Mouse (Mus musculus): Measurements from ENCODE around the gene Ptov1. TPM values are rescaled to one million over a fixed set of nuclear protein-coding genes. Genes with fewer than 3 reads are reported as not detected.
A peak's percentile ranks its signal among the peaks of the same experiment; 100 is the strongest.

Gene Ptov1
- polyA plus RNA-seq, 1 experiment from 2014 or later, result 310 TPM

DNA sequence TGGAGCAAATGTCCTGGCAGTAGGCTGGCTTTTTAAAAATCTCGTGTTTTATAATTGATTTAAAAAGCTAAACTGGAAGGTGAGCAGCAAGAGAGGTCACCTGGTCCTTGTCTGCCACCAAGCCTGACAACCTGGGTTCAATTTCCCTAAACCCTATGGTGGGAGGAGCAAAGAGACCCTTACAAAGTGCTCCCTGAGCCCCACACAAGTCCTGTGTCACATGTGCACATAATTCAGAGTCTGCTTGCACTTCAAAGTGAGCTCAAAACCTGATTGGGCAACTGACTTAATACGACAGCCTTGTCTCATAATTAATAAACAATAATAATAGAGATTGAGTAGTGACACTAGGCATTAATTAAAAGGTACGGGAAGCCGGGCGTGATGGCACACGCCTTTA, 1.0 kb upstream of the Ptov1 start:
- H3K27me3 ChIP-seq (ENCODE audit: control insufficient read depth, insufficient read depth, low read length), result no peaks in the 10 kb centered on the region
- peak overlapping the region; percentile 97 for H3K9ac ChIP-seq (ENCODE audit: low read length)
- peak overlapping the region in 1 of 2 experiments; percentile 77; a peak in 2 of 4 replicates for H3K4me3 ChIP-seq (ENCODE audit: control insufficient read depth in 1 of 2, insufficient read depth in 1 of 2, low read depth in 1 of 2, low read length in 2 of 2)
- no peak for ATAC-seq (ENCODE audit: insufficient number of reproducible peaks, insufficient read depth, low FRiP score, low read depth)
- WGBS, result 83% methylated on average over 6 of the region's 6 CpGs
- H3K27ac ChIP-seq (replicated peaks in 1 of 2; ENCODE audit: control insufficient read depth in 1 of 2, insufficient read depth in 1 of 2, low read depth in 2 of 2, low read length in 2 of 2), result peak overlapping the region; percentile 83 to 100
- H3K4me2 ChIP-seq (ENCODE audit: low read length), result peak overlapping the region; percentile 92
- peaks cover 31 to 52% of the 10 kb centered on the region in 2 experiments for H3K4me1 ChIP-seq (ENCODE audit: control insufficient read depth in 2 of 2, insufficient read depth in 2 of 2, low read length in 2 of 2)
- H3K36me3 ChIP-seq (ENCODE audit: control insufficient read depth, insufficient read depth, low read length), result peaks cover 11% of the 10 kb centered on the region; the same call in 1 of the 2 replicates
- no peaks in the 10 kb centered on the region for H3K9me3 ChIP-seq (ENCODE audit: control insufficient read depth, low read length)

- H3K4me2 ChIP-seq (ENCODE audit: low read length), result peak overlapping the region; percentile 92
- ATAC-seq (ENCODE audit: insufficient number of reproducible peaks, insufficient read depth, low FRiP score, low read depth), result peak; percentile 48
- no peaks in the 10 kb centered on the region for H3K9me3 ChIP-seq (ENCODE audit: control insufficient read depth, low read length)
- peak overlapping the region; percentile 97 for H3K9ac ChIP-seq (ENCODE audit: low read length)
- peak overlapping the region; percentile 96 to 100 for H3K27ac ChIP-seq (replicated peaks in 1 of 2; ENCODE audit: control insufficient read depth in 1 of 2, insufficient read depth in 1 of 2, low read depth in 2 of 2, low read length in 2 of 2)
- peaks cover 26% of the 10 kb centered on the region for H3K36me3 ChIP-seq (ENCODE audit: control insufficient read depth, insufficient read depth, low read length)
- H3K4me1 ChIP-seq (ENCODE audit: control insufficient read depth in 2 of 2, insufficient read depth in 2 of 2, low read length in 2 of 2), result peaks cover 43 to 67% of the 10 kb centered on the region in 2 experiments
- peak overlapping the region; percentile 77 to 95 for H3K4me3 ChIP-seq (ENCODE audit: control insufficient read depth in 1 of 2, insufficient read depth in 1 of 2, low read depth in 1 of 2, low read length in 2 of 2)
- WGBS, result under 1% methylated on average over 99 of the region's 108 CpGs
- no peaks in the 10 kb centered on the region for H3K27me3 ChIP-seq (ENCODE audit: control insufficient read depth, insufficient read depth, low read length)
Measured at GRCm38 (mm10) chr7:44868919-44869696, 480 bp downstream of the Ptov1 start.

GRCm38 (mm10) chr7:44868465-44868864, 1.1 kb downstream of the Ptov1 start:
- H3K4me3 ChIP-seq (ENCODE audit: control insufficient read depth in 1 of 2, insufficient read depth in 1 of 2, low read depth in 1 of 2, low read length in 2 of 2), result peak overlapping the region; percentile 77 to 95
- peaks cover 43 to 66% of the 10 kb centered on the region in 2 experiments for H3K4me1 ChIP-seq (ENCODE audit: control insufficient read depth in 2 of 2, insufficient read depth in 2 of 2, low read length in 2 of 2)
- H3K27me3 ChIP-seq (ENCODE audit: control insufficient read depth, insufficient read depth, low read length), result no peaks in the 10 kb centered on the region
- no peaks in the 10 kb centered on the region for H3K9me3 ChIP-seq (ENCODE audit: control insufficient read depth, low read length)
- peak overlapping the region; percentile 92 for H3K4me2 ChIP-seq (ENCODE audit: low read length)
- peak overlapping the region; percentile 97 for H3K9ac ChIP-seq (ENCODE audit: low read length)
- no peak for ATAC-seq (ENCODE audit: insufficient number of reproducible peaks, insufficient read depth, low FRiP score, low read depth)
- peak overlapping the region; percentile 19 to 100; a peak in 3 of 4 replicates for H3K27ac ChIP-seq (replicated peaks in 1 of 2; ENCODE audit: control insufficient read depth in 1 of 2, insufficient read depth in 1 of 2, low read depth in 2 of 2, low read length in 2 of 2)
- WGBS, result 7% methylated on average over 16 of the region's 16 CpGs
- peaks cover 32% of the 10 kb centered on the region for H3K36me3 ChIP-seq (ENCODE audit: control insufficient read depth, insufficient read depth, low read length)

DNA sequence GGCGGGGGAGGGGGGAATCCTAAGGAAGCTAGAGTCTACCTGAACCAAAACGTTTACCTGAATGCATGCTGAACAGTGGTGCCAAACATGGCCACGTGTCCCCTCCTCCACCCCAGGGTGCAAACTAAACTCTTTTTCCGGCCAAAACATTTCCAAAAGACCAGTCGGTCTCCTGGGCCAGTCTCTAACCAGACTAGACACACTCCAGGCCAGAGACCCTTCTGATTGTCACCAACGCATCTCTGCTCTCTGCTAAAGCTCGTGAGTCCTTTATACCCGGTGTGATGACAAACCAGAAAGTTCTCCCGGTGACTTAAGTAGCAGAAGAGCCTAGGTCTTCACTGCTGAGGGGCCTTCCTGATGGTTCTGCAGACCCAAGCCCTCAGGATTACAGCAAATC, 1.8 kb downstream of the Ptov1 start:
- Histone ChIP-seq H3K4me1 (ENCODE audit: control insufficient read depth in 2 of 2, insufficient read depth in 2 of 2, low read length in 2 of 2) (peaks cover 41 to 59% of the 10 kb centered on the region in 2 experiments), H3K36me3 (ENCODE audit: control insufficient read depth, insufficient read depth, low read length) (peaks cover 39% of the 10 kb centered on the region), H3K4me2 (ENCODE audit: low read length) (peak overlapping the region; percentile 92), H3K9ac (ENCODE audit: low read length) (peak overlapping the region; percentile 97), H3K27ac (replicated peaks in 1 of 2; ENCODE audit: control insufficient read depth in 1 of 2, insufficient read depth in 1 of 2, low read depth in 2 of 2, low read length in 2 of 2) (peak overlapping the region; percentile 13 to 100; a peak in 2 of 4 replicates), H3K9me3 (ENCODE audit: control insufficient read depth, low read length) (no peaks in the 10 kb centered on the region), H3K27me3 (ENCODE audit: control insufficient read depth, insufficient read depth, low read length) (no peaks in the 10 kb centered on the region), H3K4me3 (ENCODE audit: control insufficient read depth in 1 of 2, insufficient read depth in 1 of 2, low read depth in 1 of 2, low read length in 2 of 2) (peak overlapping the region; percentile 77 to 95)
- 42% methylated on average over 9 of the region's 9 CpGs for WGBS
- ATAC-seq (ENCODE audit: insufficient number of reproducible peaks, insufficient read depth, low FRiP score, low read depth), result no peak

GRCm38 (mm10) chr7:44867010-44867702, 2.4 kb downstream of the Ptov1 start:
- no peak for ATAC-seq (ENCODE audit: insufficient number of reproducible peaks, insufficient read depth, low FRiP score, low read depth)
- H3K36me3 ChIP-seq (ENCODE audit: control insufficient read depth, insufficient read depth, low read length), result peaks cover 45% of the 10 kb centered on the region
- peak overlapping the region; percentile 77 to 95; a peak in 3 of 4 replicates for H3K4me3 ChIP-seq (ENCODE audit: control insufficient read depth in 1 of 2, insufficient read depth in 1 of 2, low read depth in 1 of 2, low read length in 2 of 2)
- no peaks in the 10 kb centered on the region for H3K27me3 ChIP-seq (ENCODE audit: control insufficient read depth, insufficient read depth, low read length)
- H3K4me2 ChIP-seq (ENCODE audit: low read length), result peak overlapping the region; percentile 92
- H3K9ac ChIP-seq (ENCODE audit: low read length), result peak overlapping the region; percentile 97
- WGBS, result 64% methylated on average over 19 of the region's 19 CpGs
- peaks cover 40 to 56% of the 10 kb centered on the region in 2 experiments for H3K4me1 ChIP-seq (ENCODE audit: control insufficient read depth in 2 of 2, insufficient read depth in 2 of 2, low read length in 2 of 2)
- H3K9me3 ChIP-seq (ENCODE audit: control insufficient read depth, low read length), result no peaks in the 10 kb centered on the region
- H3K27ac ChIP-seq (replicated peaks in 1 of 2; ENCODE audit: control insufficient read depth in 1 of 2, insufficient read depth in 1 of 2, low read depth in 2 of 2, low read length in 2 of 2), result peak overlapping the region; percentile 79 to 100; a peak in 3 of 4 replicates

- H3K4me3 ChIP-seq (ENCODE audit: control insufficient read depth in 1 of 2, insufficient read depth in 1 of 2, low read depth in 1 of 2, low read length in 2 of 2), result peak overlapping the region; percentile 2 to 77; a peak in 3 of 4 replicates
- peaks cover 40 to 56% of the 10 kb centered on the region in 2 experiments for H3K4me1 ChIP-seq (ENCODE audit: control insufficient read depth in 2 of 2, insufficient read depth in 2 of 2, low read length in 2 of 2)
- H3K9me3 ChIP-seq (ENCODE audit: control insufficient read depth, low read length), result no peaks in the 10 kb centered on the region
- no peaks in the 10 kb centered on the region for H3K27me3 ChIP-seq (ENCODE audit: control insufficient read depth, insufficient read depth, low read length)
- H3K36me3 ChIP-seq (ENCODE audit: control insufficient read depth, insufficient read depth, low read length), result peaks cover 52% of the 10 kb centered on the region
- 36% methylated on average over 15 of the region's 15 CpGs for WGBS
- peak overlapping the region; percentile 92 for H3K4me2 ChIP-seq (ENCODE audit: low read length)
- H3K27ac ChIP-seq (replicated peaks in 1 of 2; ENCODE audit: control insufficient read depth in 1 of 2, insufficient read depth in 1 of 2, low read depth in 2 of 2, low read length in 2 of 2), result peak overlapping the region; percentile 79 to 100
- peak overlapping the region; percentile 97 for H3K9ac ChIP-seq (ENCODE audit: low read length)
- ATAC-seq (ENCODE audit: insufficient number of reproducible peaks, insufficient read depth, low FRiP score, low read depth), result peak; percentile 15; the same call in 1 of the 2 replicates
Measured at GRCm38 (mm10) chr7:44866276-44867009, 3.1 kb downstream of the Ptov1 start.

Data from heart, embryonic 14.5 days (tissue).